Mouse (Mus musculus) hindlimb bud, embryonic 11.5 days (tissue): Measurements from ENCODE around the gene Tec.

Experiments used
- DNase-seq: peaks from one replicate; pipeline ENCODE4 v3.0.0-alpha.2; 2012; ENCODE audit warnings: low read depth, low spot score; ENCODE audit errors: extremely low spot score

Tec gene

GRCm38 (mm10) chr5:72854141-72854990, 13.9 kb downstream of the Tec start:
- DNase-seq, result no peak

- DNase-seq, result no peak
Measured at GRCm38 (mm10) chr5:72853365-72853764, 14.9 kb downstream of the Tec start.

DNA sequence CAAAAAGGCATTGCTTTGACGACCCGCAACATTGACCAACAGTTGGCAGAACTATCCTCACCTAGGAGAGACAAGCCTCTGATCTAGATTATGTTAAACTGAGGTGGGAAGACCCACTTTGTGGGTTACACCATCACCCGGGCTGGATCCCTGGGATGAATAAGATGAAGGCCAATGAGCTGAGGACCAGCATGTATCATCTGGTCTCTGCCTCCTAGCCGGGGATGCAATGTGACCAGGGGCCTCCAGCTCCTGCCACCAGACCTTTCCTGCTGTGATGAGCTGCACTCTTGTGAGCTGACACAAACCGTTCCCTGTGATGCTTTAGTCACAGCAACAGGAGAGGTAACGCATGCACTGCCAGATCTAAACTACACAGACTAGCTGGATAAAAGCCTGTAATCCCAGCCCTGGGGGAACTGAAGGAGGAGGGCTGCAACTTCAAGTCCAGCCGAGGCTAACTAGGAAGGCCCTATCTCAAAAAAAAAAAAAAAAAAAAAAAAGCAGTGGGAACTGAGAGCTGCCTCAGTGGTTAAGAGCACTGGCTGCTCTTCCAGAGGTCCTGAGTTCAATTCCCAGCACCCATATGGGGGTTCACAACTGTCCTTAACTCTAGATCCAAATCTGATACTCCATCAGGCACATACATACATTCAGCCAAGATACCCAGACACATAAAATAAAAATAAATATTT, 15.8 kb downstream of the Tec start:
- DNase-seq, result no peak

DNA sequence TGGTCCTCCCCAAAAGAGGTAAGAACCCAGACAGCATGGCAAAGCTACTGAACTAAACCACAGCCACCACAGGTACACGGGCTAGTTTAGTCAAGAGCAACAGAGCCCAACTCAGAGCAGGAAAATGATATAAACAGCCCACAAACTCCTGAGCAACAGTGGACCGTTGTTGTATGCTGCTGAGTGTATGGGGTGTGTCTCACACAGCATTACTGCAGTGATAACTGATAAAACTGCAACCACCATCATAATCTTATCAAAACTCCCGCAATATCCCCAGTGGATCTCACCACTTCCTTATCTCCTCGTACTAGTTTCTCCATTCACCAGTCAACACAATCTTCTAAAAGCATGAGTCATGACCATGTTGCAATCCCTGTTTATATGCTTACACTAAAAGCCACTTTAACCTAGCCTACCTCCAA, 16.6 kb downstream of the Tec start:
- no peak for DNase-seq

DNA sequence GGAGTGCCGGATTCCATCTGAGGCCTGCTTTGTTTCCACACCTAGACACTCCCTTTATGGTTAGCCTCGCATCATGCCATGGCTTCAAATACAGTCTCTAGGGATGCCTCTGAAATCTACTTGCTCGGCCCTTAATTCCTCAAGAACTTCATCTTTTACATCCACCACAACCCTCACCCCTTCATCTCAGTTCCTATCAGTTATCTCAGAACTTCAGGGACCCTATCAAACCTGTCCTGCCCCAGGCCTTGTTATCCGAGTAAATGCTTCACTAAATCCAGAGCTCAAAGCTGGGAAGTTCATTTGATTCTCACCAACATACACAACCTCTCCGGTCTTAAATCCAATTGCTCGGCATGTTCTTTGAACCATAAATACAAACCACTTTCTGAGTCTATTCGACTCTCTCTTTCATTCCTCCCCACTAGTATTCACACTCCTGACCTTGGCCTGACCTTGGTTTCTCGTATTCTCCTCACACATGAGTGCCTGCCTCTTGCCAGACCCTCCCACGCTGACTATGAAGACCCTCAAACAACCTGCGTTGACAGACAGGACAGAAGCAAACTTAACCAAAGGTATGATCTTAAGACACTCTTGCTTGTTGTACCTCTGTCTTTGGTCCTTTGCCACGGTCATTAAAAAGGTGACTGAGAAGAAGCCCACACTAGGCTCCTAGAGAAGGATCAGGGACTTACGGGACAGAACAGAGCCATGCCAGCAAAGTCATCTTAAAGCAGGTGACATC, 17.2 kb downstream of the Tec start:
- DNase-seq, result no peak

DNA sequence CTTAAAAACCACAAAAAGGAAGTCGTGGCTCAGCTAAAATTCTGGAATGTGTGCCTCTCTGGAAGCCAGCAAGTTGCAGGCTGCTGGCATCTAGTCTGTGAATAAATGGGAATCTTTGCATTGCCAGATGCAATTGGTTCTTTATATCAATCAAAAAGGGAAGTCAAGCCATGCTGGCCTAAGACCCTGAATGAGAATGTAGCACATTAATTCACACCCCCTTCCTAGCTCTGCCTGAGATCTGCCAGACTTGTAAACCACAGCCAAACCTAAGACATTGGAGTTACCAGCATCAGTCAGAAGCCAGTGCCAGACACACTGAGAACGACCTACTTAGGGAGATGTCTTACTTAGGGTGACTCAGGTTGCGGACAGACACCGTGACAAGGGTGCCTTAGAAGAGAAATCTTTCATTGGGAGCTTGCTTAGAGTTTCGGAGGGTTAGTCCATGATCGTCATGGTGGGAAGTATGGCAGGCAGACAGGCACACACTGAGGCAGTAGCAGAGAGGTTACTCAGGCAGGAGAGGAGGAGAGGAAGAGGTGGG, 19.3 kb downstream of the Tec start:
- DNase-seq, result no peak

DNA sequence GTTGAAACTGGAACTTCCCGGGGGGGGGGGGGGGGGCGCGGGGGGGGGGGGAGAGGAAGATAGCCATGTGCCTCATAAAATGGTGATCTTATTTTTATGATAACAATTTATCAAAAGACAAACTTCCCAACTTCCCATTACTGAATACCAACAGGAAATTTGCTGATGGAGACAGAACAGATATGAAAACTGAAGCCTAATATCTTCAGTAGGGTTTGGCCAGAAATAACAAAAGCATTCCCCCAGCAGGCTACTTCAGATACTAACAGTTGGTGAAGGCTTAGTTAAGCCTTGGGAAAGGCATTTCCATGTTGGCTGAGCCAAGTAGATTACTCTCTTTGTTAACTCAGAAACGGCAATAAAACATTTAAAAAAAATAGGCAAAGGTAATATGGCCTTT, 21.6 kb downstream of the Tec start:
- no peak for DNase-seq

DNA sequence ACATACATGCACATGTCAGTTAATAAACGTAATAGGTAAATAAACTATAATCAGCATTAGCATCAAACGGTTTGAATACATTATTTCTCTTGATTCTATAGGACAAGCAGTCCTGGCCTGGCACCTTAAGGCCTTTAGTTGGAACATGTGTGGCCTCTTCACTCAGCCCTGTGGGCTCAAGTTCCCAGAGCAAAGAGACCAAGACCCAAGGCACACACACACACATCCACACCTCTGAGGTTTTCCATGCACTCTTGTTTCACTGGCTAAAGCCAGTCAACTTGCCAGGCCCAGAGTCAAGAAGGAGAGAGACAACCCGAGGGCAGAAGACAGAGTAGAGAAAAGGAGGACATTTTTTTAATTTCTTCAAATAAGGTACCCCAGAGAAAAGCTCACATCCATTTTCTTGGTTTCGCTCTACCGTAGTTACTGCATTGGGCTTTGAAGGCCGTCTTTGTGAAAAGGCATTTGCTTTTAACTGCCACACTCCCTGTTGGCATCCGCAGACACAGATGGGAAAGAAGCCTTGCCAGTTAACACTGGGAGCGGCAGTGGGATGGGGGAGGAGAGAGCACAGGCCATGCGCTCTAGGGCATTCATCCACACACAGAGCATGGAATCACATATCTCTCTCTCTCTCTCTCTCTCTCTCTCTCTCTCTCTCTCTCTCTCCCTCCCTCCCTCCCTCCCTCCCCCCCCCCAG, 22.2 kb downstream of the Tec start:
- DNase-seq, result no peak

- DNase-seq, result no peak
Measured at GRCm38 (mm10) chr5:72844776-72845495, 23.3 kb downstream of the Tec start.

GRCm38 (mm10) chr5:72844294-72844693, 24.0 kb downstream of the Tec start:
- no peak for DNase-seq

DNA sequence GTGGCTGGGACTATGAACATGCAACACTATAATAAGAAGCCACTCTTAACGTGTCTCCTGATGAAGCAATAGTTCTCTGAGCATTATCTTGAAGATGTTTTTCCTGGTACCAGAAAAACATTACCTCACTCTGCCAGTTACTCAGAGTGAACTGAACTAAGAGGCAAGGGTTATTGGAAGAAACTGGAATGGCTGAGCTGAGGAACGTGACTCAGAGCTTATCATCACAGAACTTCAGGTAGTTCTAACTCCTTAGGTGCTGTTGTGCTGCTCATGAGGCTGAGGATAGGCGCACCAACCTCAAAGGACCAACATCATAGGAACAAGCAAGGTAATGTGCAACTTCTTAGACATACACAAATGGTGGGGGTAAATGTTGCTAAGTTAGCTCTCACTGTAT, 28.6 kb downstream of the Tec start:
- no peak for DNase-seq

GRCm38 (mm10) chr5:72838976-72839375, 29.3 kb downstream of the Tec start:
- no peak for DNase-seq

DNA sequence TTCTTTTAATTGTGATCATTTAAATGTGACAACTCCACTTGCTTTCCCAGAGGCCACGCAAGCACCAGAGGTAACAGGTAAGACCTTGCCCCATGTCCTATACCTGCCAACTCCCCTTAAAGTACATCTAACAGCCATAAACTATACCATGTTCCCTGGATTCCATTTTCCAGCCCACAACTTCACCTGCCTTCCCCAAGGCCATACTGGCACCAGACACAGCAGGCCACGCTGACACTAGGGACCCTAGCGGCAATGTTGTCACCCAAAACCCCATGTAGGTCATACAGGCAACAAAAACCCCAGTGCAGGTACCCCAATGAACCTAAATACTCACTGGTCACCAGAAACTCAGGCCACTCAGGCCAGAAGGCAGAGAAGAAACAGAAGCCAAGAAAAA, 32.6 kb downstream of the Tec start:
- DNase-seq, result no peak

- DNase-seq, result no peak
Measured at GRCm38 (mm10) chr5:72832904-72833765, 35.1 kb downstream of the Tec start.

DNA sequence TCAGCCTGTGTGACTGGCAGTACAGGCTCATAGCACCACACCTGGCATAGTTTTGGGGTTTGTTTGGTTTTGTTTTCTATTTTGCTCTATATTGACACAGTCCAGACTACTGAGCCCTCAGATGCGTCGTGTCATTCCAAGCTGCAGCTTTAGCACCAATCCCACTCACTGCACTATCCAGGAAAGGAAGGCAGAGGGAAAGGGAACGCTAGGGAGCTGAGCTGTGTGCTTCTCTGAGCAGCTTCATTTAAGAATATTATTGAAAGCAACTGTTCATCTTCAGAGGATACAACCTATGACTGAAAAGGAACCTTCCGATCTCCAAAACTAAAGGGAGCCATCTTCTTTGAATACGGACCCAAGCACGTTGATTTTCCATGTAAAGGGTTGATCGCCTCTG, 36.1 kb downstream of the Tec start:
- DNase-seq, result no peak

DNA sequence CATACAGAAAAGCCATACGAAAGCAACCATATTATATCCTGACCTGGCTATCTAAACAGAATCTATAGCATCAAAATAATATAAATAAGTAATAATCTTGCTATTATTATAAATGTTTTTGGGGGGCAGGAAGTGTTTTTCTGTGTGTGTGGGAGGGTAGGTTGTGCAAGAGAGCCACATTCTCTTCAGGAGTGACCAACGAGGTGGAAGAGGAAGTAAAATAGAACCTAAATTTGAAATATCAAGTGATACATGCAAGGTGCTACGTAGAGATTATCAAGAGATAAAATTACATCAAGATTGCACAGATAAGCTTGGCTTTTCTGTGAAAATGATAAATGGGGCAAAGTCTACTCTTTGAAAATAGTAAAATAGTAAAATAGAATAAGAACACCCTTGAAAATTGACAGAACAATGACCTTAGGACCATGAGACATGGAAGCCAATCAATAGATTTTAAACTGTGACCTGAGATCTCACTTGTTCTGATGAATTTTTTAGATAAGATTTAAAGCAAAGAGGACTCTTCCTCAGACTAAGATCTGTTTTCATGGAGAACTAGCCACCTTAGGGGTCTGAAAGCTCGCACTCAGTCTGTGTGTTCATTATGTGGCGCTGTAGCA, 37.2 kb downstream of the Tec start:
- no peak for DNase-seq

DNA sequence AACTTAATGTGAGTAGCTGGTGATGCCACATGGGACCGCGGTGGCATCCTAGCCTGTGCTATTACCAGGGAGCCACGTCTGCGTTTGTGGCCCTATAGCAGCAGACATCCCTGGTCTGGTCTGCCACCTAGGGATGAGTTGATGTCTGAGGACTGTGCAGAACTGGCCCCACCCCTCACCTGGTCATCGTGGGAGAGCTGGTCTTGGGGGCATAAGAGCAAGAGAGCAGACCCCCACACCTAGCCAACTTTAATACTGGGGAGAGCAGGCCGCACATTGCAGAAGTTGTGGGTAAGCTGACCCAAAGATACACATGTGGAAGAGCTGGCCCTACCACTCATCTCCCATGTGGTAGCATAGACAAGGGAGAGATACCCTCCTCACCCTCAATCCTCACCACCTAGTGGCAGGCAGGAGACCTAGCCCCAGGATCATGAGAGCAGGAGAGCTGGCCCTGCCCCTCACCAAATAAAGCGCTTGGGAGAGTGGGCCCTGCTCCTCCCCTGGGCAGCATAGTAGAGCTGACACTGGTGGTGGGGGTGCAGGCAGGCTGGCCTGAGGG, 38.7 kb downstream of the Tec start:
- DNase-seq, result no peak

DNA sequence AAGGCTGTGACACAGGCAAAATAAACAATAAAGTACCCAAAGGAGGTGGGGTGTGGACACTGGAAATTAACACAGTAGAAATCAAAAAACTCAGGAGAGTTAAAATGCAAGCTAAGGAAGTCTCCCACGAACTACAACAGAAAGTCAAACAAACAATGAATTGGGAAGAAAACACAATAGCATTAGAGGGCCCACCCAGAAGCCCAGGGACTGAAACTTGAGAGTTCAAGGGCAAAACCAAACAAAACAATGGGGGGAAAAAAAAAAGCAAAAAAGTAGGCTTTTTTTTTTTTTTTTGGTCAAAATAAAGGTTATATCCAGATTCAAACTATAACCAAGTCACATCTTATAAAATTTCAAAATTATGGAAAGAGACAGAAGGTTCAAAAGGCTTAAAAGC, 39.9 kb downstream of the Tec start:
- DNase-seq, result no peak

- no peak for DNase-seq
Measured at GRCm38 (mm10) chr5:72827435-72827834, 40.8 kb downstream of the Tec start.
